Mouse (Mus musculus) cerebellum, postnatal 36 days (tissue): Measurements from ENCODE around the gene Ifna14.
"Not testable (repeated sequence)": the region's sequence is repeated elsewhere in the genome, so short reads cannot be mapped to it uniquely, and the experiment has no call there.

ENCODE experiments used
- DNase-seq, 2 experiments: peaks; one replicate each; pipeline ENCODE4 v3.0.0; 2021 to 2022; ENCODE audit warnings: mixed read lengths in 2 of 2

The Ifna14 gene

DNA sequence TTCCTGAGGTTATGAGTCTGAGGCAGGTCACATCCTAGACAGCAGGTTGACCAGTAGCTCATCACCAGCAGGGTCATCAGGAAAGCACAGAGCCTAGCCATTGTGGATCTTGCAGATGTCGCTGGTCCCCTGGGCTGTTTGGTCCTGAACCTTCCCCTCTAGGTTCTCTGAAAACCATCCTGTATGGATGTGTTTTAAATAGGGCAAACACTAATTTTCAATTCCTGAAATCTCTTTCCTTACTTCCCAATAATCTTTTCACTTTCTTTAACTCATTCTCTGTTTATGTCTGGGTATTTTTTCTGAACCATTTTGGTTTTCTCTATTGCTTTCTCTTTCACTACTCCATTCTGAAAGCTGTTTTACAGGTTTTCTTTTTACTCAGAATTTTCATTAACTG lies at the start of gene Ifna14:
Gene Ifna14, minus strand, starts transcription at position 101 of the 400 bp plus-strand sequence.
- DNase-seq: no peak

- no peak for DNase-seq
These were observed 31.7 kb upstream of the Ifna14 start, which contains the start of gene Ifna12 for GRCm38 (mm10) chr4:88603276-88603675. Gene Ifna12, minus strand, starts transcription at chr4:88603376.

DNA sequence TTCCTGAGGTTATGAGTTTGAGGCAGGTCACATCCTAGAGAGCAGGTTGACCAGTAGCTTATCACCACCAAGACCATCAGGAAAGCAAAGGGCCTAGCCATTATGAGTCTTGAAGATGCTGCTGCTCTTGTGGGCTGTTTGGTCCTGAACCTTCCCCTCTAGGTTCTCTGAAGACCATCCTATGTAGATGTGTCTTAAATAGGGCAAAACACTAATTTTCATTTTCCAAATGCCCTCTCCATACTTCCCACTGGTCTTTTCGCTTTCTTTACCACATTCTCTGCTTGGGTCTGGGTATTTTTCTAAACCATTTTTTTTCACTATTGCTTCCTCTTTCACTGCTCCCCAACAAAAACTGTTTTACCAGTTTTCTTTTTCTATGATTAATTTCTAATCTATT lies 20.7 kb upstream of the Ifna14 start, which contains the start of gene Ifna9:
Gene Ifna9, minus strand, starts transcription at position 101 of the 400 bp plus-strand sequence.
- no peak for DNase-seq

DNA sequence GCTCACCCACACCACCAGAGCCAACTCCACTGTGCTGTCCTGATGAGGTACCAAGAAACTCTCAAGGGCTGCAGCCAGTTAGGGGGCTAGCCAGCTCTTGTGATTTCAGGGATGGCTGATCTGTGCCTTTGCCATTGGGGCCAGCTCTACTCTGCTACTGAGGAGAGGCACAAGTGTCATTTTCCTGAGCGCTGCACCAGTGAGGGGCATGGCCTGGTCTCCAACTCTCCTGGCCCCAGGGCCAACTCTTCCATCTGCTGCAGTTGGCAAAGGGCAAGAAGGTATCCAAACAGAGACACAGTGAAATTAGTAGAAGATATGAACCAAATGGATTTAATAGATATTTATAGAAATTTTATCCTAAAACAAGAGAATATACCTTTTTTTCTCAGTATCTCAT lies 9.8 kb downstream of the Ifna14 start:
- DNase-seq: peak; percentile 60 to 69

DNA sequence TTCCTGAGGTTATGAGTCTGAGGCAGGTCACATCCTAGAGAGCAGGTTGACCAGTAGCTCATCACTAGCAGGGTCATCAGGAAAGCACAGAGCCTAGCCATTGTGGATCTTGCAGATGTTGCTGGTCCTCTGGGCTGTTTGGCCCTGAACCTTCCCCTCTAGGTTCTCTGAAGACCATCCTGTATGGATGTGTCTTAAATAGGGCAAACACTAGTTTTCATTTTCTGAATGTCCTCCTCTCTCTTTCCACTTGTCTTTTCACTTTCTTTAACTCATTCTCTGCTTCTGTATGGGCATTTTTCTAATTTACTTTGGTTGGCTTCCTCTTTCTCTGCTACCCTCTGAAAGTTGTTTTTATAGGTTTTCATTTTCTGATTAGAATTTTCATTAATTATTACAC lies 13.5 kb downstream of the Ifna14 start, which contains the start of gene Ifna15:
Gene Ifna15, minus strand, starts transcription at position 101 of the 400 bp plus-strand sequence.
- not testable (repeated sequence) for DNase-seq

GRCm38 (mm10) chr4:88550161-88550945 lies 21.2 kb downstream of the Ifna14 start:
- DNase-seq: peak; percentile 64 to 65

DNA sequence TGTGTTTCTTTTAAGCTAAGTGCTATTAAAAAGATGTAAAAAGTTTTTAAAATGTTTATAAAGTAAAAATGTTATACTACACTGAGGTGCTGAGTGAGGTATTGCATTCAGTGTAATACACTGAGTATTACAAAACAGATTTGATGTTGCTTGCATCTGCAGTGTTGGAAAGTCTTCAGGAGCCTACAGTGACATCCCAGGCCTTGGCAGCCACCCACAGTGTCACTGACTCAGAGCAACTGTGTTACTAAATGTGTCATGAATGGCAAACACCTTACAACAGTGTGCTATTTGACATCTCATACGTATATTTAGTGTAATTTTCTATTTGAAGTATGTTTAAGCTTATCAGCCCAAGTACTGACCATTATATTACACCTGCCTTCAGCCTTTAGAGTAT lies 23.6 kb downstream of the Ifna14 start:
- peak; percentile 65 to 69 for DNase-seq

DNA sequence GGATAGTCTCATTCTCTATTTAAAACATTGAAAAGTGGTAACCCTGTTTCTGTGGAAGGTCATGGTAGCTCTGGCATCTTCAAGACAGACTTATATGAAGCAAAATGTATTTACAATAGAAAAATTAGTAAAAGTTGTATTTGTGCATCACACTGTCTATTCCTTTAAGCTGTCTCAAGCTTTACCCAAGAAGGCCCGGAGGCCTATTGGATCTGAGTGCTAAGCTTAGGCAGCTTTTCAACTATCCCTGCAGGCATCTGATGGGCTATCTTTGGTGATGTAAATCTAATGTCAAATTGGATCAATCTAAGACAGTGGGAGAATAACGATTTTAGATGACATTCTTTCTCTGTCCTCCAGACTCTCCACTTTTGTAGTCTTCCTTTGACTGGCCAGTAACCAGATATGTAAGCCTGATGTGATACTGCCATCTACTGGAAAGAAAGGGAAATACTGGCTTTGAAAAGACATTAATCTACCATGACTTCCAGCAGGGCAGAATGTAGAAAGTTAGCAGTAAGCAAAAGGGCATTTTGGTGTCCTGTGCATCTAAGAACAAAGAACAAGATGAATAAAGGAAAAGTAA lies 27.9 kb downstream of the Ifna14 start:
- no peak for DNase-seq

DNA sequence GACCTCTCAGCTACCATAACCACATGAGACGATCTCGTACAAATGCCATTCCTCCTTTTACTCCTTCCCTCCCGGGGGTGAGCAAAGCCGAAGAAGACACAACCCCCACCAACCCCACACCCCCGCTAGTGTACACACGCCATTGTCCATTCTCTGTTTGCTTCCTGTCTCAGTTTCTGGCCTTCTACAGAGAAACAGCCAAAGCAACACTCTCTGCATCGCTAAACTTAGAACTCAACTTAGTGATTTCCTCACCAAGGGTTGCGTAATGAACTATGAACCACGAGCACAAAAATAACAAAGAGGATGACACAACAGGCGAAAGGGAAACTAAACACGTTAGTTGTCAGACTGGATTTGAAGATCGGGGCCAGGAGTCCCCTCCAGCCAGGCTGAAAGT lies 34.3 kb downstream of the Ifna14 start:
- no peak for DNase-seq

DNA sequence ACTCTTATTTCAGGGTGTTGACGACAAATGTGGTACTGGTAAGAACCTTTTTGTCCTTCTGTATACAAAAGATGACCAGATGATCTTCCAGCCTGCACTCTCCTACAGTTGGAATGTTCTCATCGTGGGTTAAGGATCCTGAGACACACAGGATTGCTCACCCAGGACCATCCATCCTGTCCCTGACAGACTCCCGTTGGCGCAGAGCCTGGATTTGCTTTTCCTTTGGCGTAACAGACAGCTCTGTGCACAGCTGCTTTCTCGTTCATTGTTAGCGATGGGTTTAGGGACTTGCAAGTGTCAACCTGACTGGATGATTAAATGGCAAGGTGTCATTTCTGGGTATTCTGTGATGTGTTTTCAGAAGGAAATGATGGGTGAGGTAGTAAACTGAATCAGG lies 35.0 kb downstream of the Ifna14 start:
- DNase-seq: no peak

DNA sequence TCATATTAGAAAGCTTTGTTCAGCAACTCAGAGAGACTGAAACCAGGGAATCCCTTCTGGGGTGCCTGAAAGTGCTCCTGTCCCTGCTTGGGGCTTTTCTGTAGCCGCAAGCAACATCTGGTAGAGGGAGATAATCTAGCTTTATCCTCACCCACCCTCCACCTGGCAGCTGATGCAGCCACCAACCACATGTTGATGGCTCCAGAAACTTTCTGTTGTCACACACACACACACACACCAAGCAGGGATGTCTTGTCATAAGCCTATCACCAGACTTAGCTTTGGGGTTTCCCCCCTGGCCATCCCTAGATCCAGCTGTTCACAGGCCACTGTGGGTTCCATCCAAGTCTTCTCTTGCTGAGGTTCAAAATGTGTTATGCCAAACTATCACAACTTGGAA lies 35.9 kb downstream of the Ifna14 start:
- no peak for DNase-seq

GRCm38 (mm10) chr4:88534903-88535302 lies 36.7 kb downstream of the Ifna14 start:
- DNase-seq: no peak

DNA sequence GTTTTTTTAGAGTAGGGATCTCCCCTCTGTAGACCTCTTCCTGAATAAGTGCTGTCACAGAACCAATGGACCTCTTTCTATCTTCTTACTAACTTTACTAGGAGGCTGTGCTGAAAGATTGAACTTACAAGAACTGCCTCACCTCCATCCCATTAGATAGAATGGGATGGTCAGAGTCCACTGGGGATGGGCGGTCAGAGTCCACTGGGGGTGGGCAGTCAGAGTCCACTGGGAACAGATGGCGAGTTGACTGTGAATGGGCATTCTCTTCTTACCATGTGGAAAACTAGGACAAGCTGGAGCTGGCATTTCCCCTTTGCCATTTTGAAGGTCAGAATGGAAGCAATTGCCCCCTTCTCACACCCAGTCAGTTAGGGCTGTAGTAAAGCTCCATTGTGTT lies 38.1 kb downstream of the Ifna14 start:
- no peak for DNase-seq

GRCm38 (mm10) chr4:88530892-88531291 lies 40.7 kb downstream of the Ifna14 start:
- no peak for DNase-seq

- DNase-seq: no peak
These were observed 41.3 kb downstream of the Ifna14 start for GRCm38 (mm10) chr4:88530271-88530670.

DNA sequence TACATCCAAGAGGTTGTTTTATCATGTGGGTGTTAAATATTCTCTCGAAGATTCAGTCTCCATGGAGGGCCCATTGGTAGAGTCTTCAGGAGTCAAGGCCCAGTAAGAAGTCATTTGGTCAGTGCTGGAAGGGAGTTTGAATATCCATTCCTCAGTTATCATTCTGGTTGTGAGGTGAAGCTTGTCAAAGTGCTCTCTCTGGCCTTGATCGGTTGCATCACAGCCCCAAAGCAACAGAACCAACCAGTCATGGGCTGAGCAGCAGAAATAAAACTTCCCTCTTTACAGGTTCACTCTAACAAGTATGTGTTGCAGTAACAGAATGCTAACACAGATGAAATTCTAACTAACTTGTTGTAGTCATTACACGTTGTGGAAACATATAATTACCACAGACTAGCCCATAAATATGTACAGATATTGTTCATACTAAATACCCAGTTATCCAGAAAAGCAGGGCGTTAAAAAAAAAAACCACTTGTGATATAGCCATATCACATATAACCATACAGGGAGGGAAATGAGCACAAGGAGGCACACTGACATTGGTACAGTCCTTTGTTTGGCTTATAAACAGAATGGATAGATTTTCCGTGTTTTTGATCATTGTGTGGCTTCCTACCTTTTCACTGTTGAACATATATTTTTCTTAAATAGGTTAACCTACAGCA lies 45.1 kb downstream of the Ifna14 start:
- no peak for DNase-seq

GRCm38 (mm10) chr4:88525393-88525792 lies 46.2 kb downstream of the Ifna14 start:
- no peak for DNase-seq

GRCm38 (mm10) chr4:88523241-88523640 lies 48.4 kb downstream of the Ifna14 start:
- DNase-seq: no peak

DNA sequence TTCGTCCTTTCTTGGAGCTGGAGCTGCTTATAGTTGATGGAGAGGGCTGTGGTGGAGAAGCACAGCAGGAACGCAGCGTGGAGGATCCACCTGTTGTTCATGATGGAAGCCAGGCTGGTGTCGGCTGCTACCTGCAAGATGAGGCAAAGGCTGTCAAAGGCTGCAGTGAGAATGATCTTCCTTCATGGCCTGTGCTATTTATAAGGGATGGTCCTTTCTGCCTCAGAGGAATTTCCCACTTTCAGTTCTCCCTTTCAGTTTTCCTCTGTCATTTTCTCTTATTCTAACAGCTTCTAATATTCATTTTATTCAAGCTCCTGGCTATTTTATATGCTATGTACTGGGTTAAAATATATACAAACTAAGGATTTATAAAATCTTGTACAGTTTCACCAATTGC lies 48.9 kb downstream of the Ifna14 start, which contains the start of gene Ifnb1:
Gene Ifnb1, minus strand, starts transcription at position 101 of the 400 bp plus-strand sequence.
- DNase-seq: no peak
